Mouse (Mus musculus): ENCODE measurements around the gene Mvp.

DNA sequence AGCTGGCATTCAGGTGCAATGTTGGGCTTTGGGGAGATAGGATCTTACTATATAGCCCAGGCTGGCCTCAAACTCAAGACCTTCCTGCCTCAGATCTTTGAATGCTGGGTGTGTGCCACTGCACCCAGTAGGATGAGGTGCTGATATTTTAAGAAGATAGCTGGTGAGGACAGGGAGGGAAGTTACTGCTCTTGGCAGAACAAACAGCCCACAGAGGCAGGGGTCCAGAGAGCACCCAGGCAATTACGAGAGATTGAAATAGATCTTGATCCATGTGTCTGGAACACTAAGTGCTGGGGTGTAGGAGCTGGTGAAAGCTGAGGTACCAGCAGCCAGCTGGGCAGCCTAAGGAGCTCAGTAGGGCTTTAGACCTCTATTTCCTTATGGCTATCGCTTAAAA is 32.8 kb downstream of the Mvp start:
- TF ChIP-seq POLR2A (IDR thresholded peaks at IDR 0.05; ENCODE audit: low read depth, low read length) (no peak), CTCF (IDR thresholded peaks at IDR 0.05; ENCODE audit: borderline replicate concordance, insufficient read depth, low read length) (no peak)
